Mouse (Mus musculus) midbrain, embryonic 13.5 days (tissue): Measurements from ENCODE around the gene Zfp964. TPM values are rescaled to one million over a fixed set of nuclear protein-coding genes. Genes with fewer than 3 reads are reported as not detected.

Source experiments
- polyA plus RNA-seq: library from polyadenylated mRNA; unstranded; fragments of >200 nt; fragmentation: Nextera tagmentation; extraction: Ambion mirVana; gene quantifications from 2 replicates; pipeline ENCODE4 v1.2.1, GENCODE M21; 2015

The Zfp964 gene
- polyA plus RNA-seq, 1 experiment from 2014 or later, result 2.3 TPM

Other genes with a start within 250 kb of the Zfp964 start
- gene Gm9495, start 200.9 kb upstream of the Zfp964 start, polyA plus RNA-seq, result not detected in 2 replicates
- gene Gm7697, start 131.5 kb upstream of the Zfp964 start, polyA plus RNA-seq, result not detected in 2 replicates
- 48.6 and 50.8 TPM in 2 replicates for gene Zfp868, start 28.9 kb upstream of the Zfp964 start, polyA plus RNA-seq
- 28.4 and 28.8 TPM in 2 replicates for gene Zfp869, start 56.2 kb downstream of the Zfp964 start, polyA plus RNA-seq
- 9.2 and 10.2 TPM in 2 replicates for gene Zfp963, start 95.5 kb downstream of the Zfp964 start, polyA plus RNA-seq
- 0.24 and 1.1 TPM in 2 replicates for gene Gm20422, start 120.4 kb downstream of the Zfp964 start, polyA plus RNA-seq
- 46.6 and 49.0 TPM in 2 replicates for gene Atp13a1, start 136.7 kb downstream of the Zfp964 start, polyA plus RNA-seq
- gene Zfp866, start 136.7 kb downstream of the Zfp964 start, polyA plus RNA-seq, result 49.1 and 51.7 TPM in 2 replicates
- gene Gmip, start 154.2 kb downstream of the Zfp964 start, polyA plus RNA-seq, result 31.8 and 37.0 TPM in 2 replicates
- 0.58 and 0.64 TPM in 2 replicates for gene Lpar2, start 167.9 kb downstream of the Zfp964 start, polyA plus RNA-seq
- 59.2 and 65.0 TPM in 2 replicates for gene Pbx4, start 178.0 kb downstream of the Zfp964 start, polyA plus RNA-seq
- 2.1 TPM in 2 replicates for gene Cilp2, start 233.2 kb downstream of the Zfp964 start, polyA plus RNA-seq
- 3.7 and 4.1 TPM in 2 replicates for gene Tssk6, start 247.7 kb downstream of the Zfp964 start, polyA plus RNA-seq
- gene Ndufa13, start 248.1 kb downstream of the Zfp964 start, polyA plus RNA-seq, result 174 and 181 TPM in 2 replicates
- gene Yjefn3, start 248.2 kb downstream of the Zfp964 start, polyA plus RNA-seq, result 9.1 and 10.8 TPM in 2 replicates